Mouse (Mus musculus) pancreas, adult 10 weeks (tissue): ENCODE measurements around the gene Coro1b. TPM values are rescaled to one million over a fixed set of nuclear protein-coding genes. Genes with fewer than 3 reads are reported as not detected.

ENCODE experiments used
- polyA plus RNA-seq: library from polyadenylated mRNA; stranded (reverse); fragments of 350-450 nt; fragmentation: Illumina TruSeq; extraction: RNeasy Lipid Tissue Mini Kit (QIAGEN cat#74804); gene quantifications from one replicate; pipeline ENCODE4 v1.2.3, GENCODE M21; 2015; ENCODE audit warnings: low read depth, low replicate concordance; ENCODE audit not compliant: insufficient read depth

Coro1b gene
- polyA plus RNA-seq, result 31.1 TPM

DNA sequence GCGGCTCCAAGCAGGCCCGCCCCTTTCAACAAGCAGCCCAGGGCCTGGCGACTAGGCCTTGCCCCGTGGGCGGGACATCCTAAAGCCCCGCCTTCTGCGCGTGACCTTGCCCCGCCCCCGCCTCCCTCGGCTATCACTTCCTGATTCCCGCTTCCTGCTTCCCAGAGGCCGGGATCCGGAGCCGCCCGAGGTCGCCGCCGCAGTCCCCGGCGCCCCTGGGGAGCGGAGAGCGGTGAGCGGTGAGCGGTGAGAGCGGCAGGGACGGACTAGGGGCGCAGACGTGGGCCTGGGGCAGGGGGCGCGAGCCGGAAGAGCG, at the start of gene Coro1b:
TSS of gene Coro1b (plus strand) at position 129 of the 316 bp plus-strand sequence.

DNA sequence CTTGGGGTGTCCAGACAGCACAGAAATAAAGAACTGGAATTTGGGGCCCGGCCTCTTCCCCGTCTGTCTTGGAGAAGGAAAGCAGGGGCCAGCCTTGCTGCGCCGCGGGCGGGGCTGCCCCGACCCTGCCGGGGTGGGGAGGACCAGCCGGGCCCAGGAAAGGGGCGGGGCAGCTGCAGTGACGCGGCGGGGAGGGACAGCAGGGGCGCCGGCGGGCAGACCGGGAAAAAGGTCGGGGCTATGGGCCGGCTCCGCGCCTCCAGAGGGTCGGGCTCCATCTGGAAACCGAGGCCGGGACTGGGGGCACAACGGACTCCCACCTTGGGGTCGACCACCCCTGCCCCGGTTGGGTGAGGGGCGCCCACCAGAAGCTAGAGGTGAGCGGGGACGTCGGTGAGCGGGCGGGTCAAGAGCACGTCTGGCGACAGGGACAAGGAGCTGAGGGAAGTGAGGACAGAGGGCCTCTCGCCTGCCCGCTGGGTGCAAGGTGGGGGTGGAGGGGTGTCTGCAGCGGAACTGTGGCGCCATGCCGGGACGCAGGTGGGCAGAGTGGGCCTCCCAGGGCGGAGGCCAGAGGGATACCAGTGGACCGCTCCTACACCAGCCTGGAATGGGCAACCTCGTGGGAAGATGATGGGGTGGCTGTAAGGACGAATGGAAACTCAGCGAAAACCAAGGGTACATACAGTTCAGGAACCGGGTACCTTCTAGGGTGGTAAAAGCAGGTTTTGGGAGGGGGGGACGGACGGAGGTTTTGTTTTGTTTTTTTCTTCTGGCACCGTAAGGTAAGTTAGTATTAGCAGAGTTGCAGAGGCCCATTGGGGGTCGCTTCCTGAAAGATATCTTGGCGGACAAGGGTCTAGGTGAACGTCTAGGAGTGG, 48.3 kb upstream of the Coro1b start, which contains the start of gene Pitpnm1:
TSS of gene Pitpnm1 (plus strand) at position 162 of the 881 bp plus-strand sequence.

DNA sequence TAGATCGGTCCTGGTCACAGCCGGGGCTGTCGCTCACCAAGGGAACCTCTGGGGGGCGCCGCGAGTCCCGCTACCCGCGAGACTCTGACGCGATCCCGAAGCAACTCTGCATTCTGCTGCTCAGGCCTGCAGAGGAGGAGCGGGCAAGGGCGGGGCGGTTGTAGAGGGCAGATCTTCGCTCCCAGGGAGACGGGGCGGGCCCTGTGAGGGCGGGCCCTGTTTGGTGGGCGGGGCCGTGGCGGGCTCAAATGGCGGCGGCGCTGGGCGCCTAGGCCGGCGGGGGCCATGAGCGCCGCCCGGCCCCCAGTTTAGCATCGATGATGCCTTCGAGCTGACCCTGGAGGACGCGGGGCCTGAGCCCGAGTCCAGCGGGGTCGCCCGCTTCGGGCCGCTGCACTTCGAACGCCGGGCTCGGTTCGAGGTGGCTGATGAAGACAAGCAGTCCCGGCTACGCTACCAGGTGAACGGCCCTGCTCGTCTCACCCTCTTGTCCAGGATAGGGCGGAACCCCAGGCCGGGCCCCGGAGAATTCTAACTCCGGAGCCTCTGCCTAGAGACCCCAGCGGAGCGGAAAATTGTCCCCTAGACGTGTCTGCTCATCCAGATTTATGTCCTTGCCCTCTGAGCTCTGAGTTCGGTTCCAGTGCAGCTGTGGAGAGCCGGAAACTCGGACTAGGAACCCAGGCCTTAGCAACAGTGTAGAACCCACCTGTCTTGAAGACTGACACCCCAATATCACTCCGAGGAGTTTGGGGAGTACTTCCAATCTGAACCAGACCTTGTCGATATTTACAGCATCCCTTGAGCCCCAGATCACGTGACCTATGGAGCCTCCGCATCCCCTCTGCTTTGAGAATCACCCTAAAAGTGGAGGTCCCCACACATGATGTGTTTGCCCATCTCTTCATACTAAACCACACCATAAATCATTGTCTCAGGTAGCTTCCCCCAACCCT, 22.4 kb upstream of the Coro1b start, which contains the start of gene Aip:
TSS of gene Aip (minus strand) at position 118 of the 956 bp plus-strand sequence.

DNA sequence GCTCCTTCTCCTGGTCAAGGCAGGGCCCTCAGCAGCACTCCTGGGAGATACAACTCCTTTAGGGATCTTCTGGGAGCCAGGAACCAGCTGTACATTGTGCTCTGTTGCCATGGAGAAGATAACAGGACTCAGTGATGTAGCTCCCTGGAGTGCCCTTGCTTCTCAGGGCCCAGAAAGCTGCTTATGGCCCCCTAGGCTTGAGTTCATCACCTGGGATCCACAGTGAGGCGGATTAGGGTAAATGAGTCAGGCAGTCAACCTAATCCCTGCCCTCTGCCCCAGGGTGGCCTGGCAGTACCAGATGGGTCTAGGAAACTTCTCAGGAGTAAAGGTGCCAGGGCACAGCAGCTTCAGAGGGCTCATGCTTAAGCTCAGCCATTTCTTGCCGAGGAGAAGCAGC, 9.0 kb upstream of the Coro1b start, which contains the start of gene Gpr152:
TSS of gene Gpr152 (plus strand) at position 342 of the 400 bp plus-strand sequence.

DNA sequence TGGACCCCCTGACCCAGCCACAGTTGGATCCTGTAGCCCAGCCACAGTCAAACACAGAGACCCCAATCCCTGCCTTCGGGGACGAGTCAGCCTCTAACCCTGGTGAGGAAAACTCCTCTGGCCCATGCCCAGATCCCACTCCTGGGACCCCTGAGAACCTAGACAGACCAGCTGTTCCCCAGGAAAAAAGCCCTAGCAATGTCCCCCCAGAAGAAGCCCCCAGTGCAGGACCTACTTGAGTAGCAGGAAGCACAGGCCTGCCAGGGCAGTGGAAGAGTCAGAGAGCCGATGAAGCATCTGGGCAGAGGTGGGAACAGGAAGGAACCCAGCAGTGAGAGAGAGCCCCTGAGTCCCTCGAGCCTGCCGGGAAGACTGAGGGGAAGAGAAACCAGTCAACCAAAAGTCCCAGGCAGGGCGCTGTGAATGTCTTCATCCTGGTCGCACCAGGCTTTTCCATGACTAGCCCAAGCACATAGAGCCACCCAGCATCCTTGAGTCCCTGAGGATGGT, 4.6 kb upstream of the Coro1b start, which contains the start of gene Cabp4:
TSS of gene Cabp4 (minus strand) at position 275 of the 510 bp plus-strand sequence.

DNA sequence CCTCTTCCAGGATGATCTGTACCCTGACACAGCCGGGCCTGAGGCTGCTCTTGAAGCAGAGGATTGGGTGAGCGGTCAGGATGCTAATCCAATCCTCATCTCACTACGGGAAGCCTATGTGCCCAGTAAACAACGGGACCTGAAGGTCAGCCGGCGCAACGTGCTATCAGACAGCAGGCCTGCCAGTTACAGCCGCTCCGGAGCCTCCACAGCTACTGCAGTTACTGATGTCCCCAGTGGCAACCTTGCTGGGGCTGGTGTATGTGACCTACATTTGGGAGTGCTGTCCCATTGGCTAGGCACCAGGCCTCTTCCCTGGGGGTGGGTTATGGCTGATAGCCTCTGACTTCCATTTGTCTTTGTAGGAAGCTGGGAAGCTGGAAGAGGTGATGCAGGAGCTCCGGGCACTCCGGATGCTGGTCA, 4.8 kb downstream of the Coro1b start, which contains the start of gene Ptprcap:
TSS of gene Ptprcap (plus strand) at position 373 of the 423 bp plus-strand sequence.

DNA sequence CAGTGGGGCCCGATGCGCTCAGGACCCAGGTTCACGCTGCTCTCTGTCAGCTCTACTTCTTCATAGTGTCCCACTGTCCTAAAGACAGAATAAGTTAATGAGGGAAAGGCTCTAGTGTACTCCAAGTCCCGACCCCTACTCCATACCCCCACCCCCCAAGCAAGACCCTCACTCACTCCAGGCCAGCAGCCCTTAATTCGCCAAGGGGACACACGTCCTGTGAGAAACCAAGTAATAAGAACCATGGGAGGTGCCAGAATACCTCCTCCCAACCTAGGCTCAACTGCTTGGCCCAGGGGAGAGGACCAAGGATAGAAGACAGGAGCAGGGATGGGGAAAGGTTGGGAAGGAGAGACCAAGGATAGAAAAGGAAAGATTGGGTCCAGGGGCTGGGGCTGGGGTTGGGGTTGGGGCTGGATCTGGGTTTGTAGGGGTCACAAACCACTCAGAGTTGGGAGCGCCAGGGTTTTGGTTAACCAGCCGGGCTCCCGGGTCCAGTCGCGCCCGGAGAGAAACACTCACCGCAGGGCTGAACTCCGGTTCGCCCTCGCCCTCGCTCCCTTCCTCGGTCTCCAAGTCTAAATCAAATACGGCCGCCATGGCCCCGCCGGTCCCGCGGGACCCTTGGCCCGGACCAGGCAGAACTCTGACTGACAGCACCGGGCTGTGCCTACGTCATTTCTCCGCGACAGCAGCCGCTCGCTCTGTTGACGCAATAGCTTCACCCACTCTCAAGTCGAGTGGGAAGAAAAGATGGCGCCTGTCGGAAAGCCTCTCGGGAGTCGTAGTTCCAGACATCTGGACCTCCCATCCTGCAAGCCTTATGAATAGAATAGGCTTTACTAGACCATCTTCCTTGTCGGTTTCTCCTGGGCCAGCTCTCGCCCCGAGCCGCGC, 14.5 kb downstream of the Coro1b start, which contains the start of gene Rps6kb2:
TSS of gene Rps6kb2 (minus strand) at position 709 of the 897 bp plus-strand sequence.

DNA sequence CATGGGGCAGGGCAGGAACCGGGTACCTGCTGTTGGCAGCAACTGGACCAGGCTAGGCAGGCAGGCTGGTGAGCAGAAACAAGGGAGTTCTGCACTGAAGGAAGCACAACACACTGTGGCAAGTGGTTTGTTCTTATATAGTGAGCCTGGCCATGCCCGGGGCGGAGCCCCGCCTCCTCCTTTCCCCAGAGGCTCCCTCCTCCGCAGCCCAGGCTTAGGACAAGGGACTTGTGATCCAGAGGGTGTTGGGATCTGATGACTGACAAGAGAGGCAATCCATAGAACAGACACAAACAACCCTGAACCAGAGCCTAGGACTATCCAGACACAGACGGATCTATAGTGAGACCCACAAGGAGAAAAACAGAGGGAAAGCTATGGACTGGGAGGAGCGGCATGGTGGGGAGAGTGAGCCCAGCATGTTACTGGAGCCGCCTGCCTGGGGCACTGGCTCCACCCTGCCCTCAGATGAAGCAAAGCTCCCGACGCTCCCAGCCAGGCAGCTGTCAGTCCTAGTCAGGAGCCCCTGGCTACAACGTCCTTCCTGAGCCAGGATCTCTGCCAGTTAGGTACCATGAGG, 27.0 kb downstream of the Coro1b start, which contains the start of gene Carns1:
TSS of gene Carns1 (minus strand) at position 112 of the 580 bp plus-strand sequence.

DNA sequence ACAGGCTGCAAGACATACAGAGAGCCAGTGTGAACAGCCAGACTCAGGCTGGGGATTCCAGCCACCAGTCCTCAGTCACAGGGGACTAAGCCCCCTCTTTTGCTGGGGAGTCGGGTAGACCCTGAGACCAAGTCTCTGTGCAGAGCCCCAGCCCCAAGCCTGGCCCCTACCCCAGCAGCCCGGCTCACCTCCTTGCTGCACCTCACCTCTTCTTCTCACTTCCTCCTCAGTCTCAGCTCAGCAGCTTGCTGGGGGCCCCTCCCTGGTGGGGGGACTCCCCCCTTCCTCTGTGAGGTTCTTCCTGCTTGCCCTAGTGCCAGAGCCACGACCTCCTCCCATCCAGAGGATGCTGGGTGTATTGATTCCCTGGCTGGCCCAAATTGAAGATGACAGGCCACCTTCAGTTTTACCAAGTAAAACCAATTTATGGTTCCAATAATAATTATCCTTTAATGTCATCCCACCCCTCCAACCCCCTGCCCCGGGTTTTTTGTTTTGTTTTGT, 42.5 kb downstream of the Coro1b start, which contains the start of gene Tbc1d10c:
TSS of gene Tbc1d10c (minus strand) at position 454 of the 504 bp plus-strand sequence.

DNA sequence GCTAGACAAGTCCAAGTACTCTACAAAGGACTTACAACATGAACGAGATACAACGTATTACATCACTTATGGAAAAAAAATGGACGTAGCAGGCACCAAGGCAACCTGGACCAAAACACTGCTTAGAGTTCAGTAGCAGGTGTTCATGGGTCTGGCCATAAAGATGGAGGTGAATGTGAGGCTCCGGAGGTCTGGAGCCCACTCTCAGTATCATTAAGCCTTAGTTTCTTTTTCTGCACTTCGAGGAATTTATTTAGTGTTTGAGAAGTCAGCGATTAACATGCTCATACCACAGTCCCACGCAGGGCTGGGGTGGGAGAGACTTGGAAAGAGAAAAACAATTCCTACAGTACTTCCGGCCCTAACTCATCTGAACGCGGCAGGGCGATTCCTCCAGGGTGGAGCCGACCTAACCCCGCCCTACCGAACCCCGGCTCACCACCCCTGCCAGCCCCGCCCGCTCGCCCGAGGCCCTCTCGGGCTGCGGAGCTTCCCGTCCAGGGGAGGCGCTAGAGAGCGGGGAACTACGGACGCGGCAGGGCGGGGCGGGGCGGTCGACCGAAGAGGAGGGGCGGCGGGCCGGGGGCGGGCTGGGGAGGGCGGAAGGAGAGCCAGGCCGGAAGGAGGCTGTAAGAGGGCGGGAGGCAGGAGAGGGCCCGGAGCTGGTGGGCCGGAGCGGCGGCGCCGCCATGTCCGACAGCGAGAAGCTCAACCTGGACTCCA, 43.3 kb downstream of the Coro1b start, which contains the start of gene Ppp1ca:
TSS of gene Ppp1ca (plus strand) at position 538 of the 723 bp plus-strand sequence.

DNA sequence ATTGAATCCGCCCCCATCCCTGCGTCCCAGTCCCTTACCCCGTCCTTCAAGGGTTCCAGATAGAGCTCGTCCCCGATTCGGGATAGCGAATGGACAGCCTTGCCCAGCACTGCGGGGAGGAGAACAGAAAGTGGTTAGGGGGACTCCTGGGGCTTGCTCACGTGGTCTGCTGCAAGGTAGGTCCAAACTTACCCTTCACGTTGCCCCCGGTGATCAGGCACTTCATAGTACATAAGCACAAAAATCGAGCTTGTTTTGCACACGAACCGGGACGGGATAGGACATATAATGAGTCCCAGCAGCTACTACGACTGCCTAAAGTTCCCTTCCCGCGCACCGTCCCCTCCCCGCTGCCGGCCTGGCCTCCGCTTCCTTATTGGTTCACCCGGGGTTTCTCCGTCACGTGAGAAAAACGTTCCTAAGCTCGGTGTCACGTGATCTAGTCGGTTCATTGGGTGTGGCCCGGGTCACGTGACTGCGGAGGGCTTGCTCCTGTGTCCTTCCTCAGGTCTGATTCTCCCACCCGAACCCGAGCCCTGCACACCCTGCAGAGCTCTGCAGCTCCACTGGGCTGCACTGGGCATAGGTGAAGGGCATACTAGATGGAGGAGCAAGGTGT, 53.0 kb downstream of the Coro1b start, which contains the start of gene Rad9a:
TSS of gene Rad9a (minus strand) at position 372 of the 619 bp plus-strand sequence.

Other genes starting within 250 kb of the Coro1b start
- 67.9 TPM for gene Tcirg1, start 241.5 kb upstream of the Coro1b start, polyA plus RNA-seq
- gene Ndufs8, start 235.8 kb upstream of the Coro1b start, polyA plus RNA-seq, result 32.0 TPM
- 1.7 TPM for gene Aldh3b1, start 218.8 kb upstream of the Coro1b start, polyA plus RNA-seq
- gene Unc93b1, start 213.4 kb upstream of the Coro1b start, polyA plus RNA-seq, result 16.7 TPM
- not detected for gene Aldh3b3, start 190.0 kb upstream of the Coro1b start, polyA plus RNA-seq
- 0.63 TPM for gene Aldh3b2, start 176.3 kb upstream of the Coro1b start, polyA plus RNA-seq
- 3.5 TPM for gene Acy3, start 162.0 kb upstream of the Coro1b start, polyA plus RNA-seq
- gene Tbx10, start 155.9 kb upstream of the Coro1b start, polyA plus RNA-seq, result not detected
- 9.6 TPM for gene Nudt8, start 148.0 kb upstream of the Coro1b start, polyA plus RNA-seq
- 0.68 TPM for gene Gm49405, start 148.0 kb upstream of the Coro1b start, polyA plus RNA-seq
- gene Doc2g, start 145.3 kb upstream of the Coro1b start, polyA plus RNA-seq, result 5.5 TPM
- 42.7 TPM for gene Ndufv1, start 135.8 kb upstream of the Coro1b start, polyA plus RNA-seq
- 449 TPM for gene Gstp1, start 110.6 kb upstream of the Coro1b start, polyA plus RNA-seq
- gene Gstp2, start 102.6 kb upstream of the Coro1b start, polyA plus RNA-seq, result 112 TPM
- gene Gstp3, start 89.0 kb upstream of the Coro1b start, polyA plus RNA-seq, result not detected
- 118 TPM for gene Cabp2, start 67.0 kb upstream of the Coro1b start, polyA plus RNA-seq
- gene Cdk2ap2, start 51.4 kb upstream of the Coro1b start, polyA plus RNA-seq, result 35.8 TPM
- 10.6 TPM for gene Pitpnm1, start 48.6 kb upstream of the Coro1b start, polyA plus RNA-seq
- 19.1 TPM for gene Aip, start 22.8 kb upstream of the Coro1b start, polyA plus RNA-seq
- not detected for gene Gpr152, start 8.8 kb upstream of the Coro1b start, polyA plus RNA-seq
- gene Cabp4, start 4.6 kb upstream of the Coro1b start, polyA plus RNA-seq, result not detected
- 8.4 TPM for gene Ptprcap, start 5.0 kb downstream of the Coro1b start, polyA plus RNA-seq
- 31.4 TPM for gene Rps6kb2, start 14.7 kb downstream of the Coro1b start, polyA plus RNA-seq
- 1.00 TPM for gene Carns1, start 26.9 kb downstream of the Coro1b start, polyA plus RNA-seq
- gene Tbc1d10c, start 42.7 kb downstream of the Coro1b start, polyA plus RNA-seq, result 0.87 TPM
- 54.4 TPM for gene Ppp1ca, start 43.4 kb downstream of the Coro1b start, polyA plus RNA-seq
- gene Rad9a, start 53.0 kb downstream of the Coro1b start, polyA plus RNA-seq, result 2.1 TPM
- 2.8 TPM for gene Clcf1, start 65.6 kb downstream of the Coro1b start, polyA plus RNA-seq
- gene AC109138.7, start 65.7 kb downstream of the Coro1b start, polyA plus RNA-seq, result not detected
- gene Pold4, start 83.3 kb downstream of the Coro1b start, polyA plus RNA-seq, result 14.6 TPM
- 23.7 TPM for gene Ssh3, start 120.6 kb downstream of the Coro1b start, polyA plus RNA-seq
- 1.0 TPM for gene Ankrd13d, start 134.5 kb downstream of the Coro1b start, polyA plus RNA-seq
- gene Grk2, start 157.6 kb downstream of the Coro1b start, polyA plus RNA-seq, result 33.0 TPM
- gene Kdm2a, start 249.7 kb downstream of the Coro1b start, polyA plus RNA-seq, result 13.1 TPM